In the genomic region with DNA sequence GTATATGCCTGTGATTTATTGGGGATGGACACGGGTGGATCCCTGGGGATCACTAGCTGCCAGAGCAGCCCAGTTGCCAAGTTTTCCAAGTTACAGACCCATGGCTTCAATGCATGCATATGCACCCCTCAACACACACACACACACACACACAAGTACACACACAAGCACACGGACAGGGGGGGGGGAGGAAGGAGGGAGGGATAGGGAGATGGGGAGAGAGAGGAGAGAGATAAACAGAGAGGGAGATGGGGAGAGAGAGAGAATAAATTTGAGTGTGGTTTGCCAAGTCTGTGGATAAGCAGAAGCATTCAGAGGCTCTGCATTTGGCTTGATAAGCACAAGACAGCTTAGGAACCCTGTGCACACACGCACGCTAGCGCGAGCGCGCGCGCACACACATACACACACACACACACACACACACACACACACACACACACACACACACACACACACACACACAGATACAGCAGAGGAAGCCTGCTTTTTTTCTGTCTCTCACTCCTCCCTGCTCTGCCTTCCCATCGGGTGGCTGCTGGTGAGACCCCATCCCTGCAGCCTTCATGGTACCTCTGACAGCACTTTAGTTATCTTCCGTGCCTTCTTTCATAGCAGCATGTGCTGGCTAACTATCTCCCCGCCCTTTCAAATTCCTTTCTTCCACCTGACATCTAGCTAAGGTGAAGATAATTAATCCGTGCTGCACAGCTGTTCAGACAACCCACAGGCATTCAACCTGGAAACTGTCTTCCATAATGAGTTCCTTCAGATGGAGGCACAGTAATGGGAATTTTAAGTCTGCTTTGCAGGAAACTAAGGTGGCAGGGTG, we compare ENCODE assay signal across 10 mouse cellular contexts. TPM values are rescaled to one million over a fixed set of nuclear protein-coding genes. Genes with fewer than 3 reads are reported as not detected.
DNase-seq lines count a peak whose midpoint lies in the region; ATAC-seq and TF ChIP-seq lines count a peak whose summit lies in the region.
"Had no signal": no experiment of that assay in that cellular context is flagged by ENCODE, and none has a peak within 500 bp of the region (broad histone marks: within the 10 kb centered on the region; RNA-seq: fewer than 3 reads in every experiment).

No protein-coding gene starts in this region.

- H3K4me3 ChIP-seq in intestine, embryonic 15.5 days (replicated peaks) = no peak overlapping the region
- no peak overlapping the region for H3K4me3 ChIP-seq in intestine, postnatal 0 days (ENCODE audit: low read depth, low read length)
- H3K4me3 ChIP-seq in hindbrain, postnatal 0 days (ENCODE audit: low read length) = no peak overlapping the region
- H3K4me3 ChIP-seq in neural tube, embryonic 14.5 days (ENCODE audit: low read depth, low read length) = no peak overlapping the region

- H3K9me3 ChIP-seq in intestine, embryonic 15.5 days = no peaks in the 10 kb centered on the region
- H3K9me3 ChIP-seq in intestine, postnatal 0 days (ENCODE audit: control insufficient read depth) = no peaks in the 10 kb centered on the region
- H3K9me3 ChIP-seq in hindbrain, postnatal 0 days (ENCODE audit: low read length) = no peaks in the 10 kb centered on the region
- H3K9me3 ChIP-seq in neural tube, embryonic 14.5 days (ENCODE audit: control insufficient read depth, low read length) = no peaks in the 10 kb centered on the region
- H3K9me3 ChIP-seq: G1E had no signal

- WGBS in intestine, embryonic 15.5 days = 36% methylated on average over 8 of the region's 14 CpGs
- WGBS in intestine, postnatal 0 days = 66% methylated on average over 14 of the region's 14 CpGs
- 51% methylated on average over 13 of the region's 14 CpGs for WGBS in hindbrain, postnatal 0 days
- 63% methylated on average over 14 of the region's 14 CpGs for WGBS in neural tube, embryonic 14.5 days

- H3K27ac ChIP-seq in intestine, embryonic 15.5 days = no peak overlapping the region
- no peak overlapping the region for H3K27ac ChIP-seq in intestine, postnatal 0 days (ENCODE audit: low read depth, low read length)
- H3K27ac ChIP-seq in hindbrain, postnatal 0 days = peak overlapping the region; percentile 20; the same call in 1 of the 2 replicates
- H3K27ac ChIP-seq in neural tube, embryonic 14.5 days (ENCODE audit: low read depth, low read length) = peak overlapping the region; percentile 57

- no peak overlapping the region for H3K4me2 ChIP-seq in intestine, embryonic 15.5 days (replicated peaks)
- no peak overlapping the region for H3K4me2 ChIP-seq in intestine, postnatal 0 days (replicated peaks; ENCODE audit: low read depth)
- H3K4me2 ChIP-seq in hindbrain, postnatal 0 days (ENCODE audit: low read depth, low read length) = no peak overlapping the region
- no peak overlapping the region for H3K4me2 ChIP-seq in neural tube, embryonic 14.5 days (ENCODE audit: low read depth, low read length)

- peak; percentile 61; the same call in 1 of the 2 replicates for ATAC-seq in intestine, embryonic 15.5 days
- no peak for ATAC-seq in intestine, postnatal 0 days
- ATAC-seq in common myeloid progenitor, adult 5-6 weeks (replicated peaks; ENCODE audit: low read depth, poor library complexity, severe bottlenecking) = peak; percentile 90
- peak; percentile 74 for ATAC-seq in hindbrain, postnatal 0 days
- peak; percentile 84 for ATAC-seq in neural tube, embryonic 14.5 days (ENCODE audit: low read depth)

- no peaks in the 10 kb centered on the region for H3K36me3 ChIP-seq in intestine, embryonic 15.5 days
- H3K36me3 ChIP-seq in intestine, postnatal 0 days (ENCODE audit: control insufficient read depth, insufficient read depth) = no peaks in the 10 kb centered on the region
- no peaks in the 10 kb centered on the region for H3K36me3 ChIP-seq in hindbrain, postnatal 0 days (ENCODE audit: insufficient read depth, low read length)
- no peaks in the 10 kb centered on the region for H3K36me3 ChIP-seq in neural tube, embryonic 14.5 days (ENCODE audit: control insufficient read depth, insufficient read depth, low read length)
- H3K36me3 ChIP-seq: G1E had no signal

- TF ChIP-seq CTCF in intestine, postnatal 0 days (IDR thresholded peaks at IDR 0.05; ENCODE audit: low read depth) = no peak
- no peak for TF ChIP-seq CTCF in hindbrain, postnatal 0 days (IDR thresholded peaks at IDR 0.05; ENCODE audit: low read depth)

- DNase-seq in hindbrain, postnatal 0 days (ENCODE audit: low spot score) = peak; percentile 51
- no peak for DNase-seq in urinary bladder, adult 18-20 months (ENCODE audit: low spot score in 2 of 2)
- no peak for DNase-seq in cerebellum, adult 18-20 months
- DNase-seq in cerebellum, postnatal 14 days = no peak
- DNase-seq: lung, postnatal 14 days had no signal

- no peak overlapping the region for H3K9ac ChIP-seq in intestine, embryonic 15.5 days
- no peak overlapping the region for H3K9ac ChIP-seq in intestine, postnatal 0 days (ENCODE audit: low read depth, low read length)
- no peak overlapping the region for H3K9ac ChIP-seq in hindbrain, postnatal 0 days (replicated peaks; ENCODE audit: low read length)
- H3K9ac ChIP-seq in neural tube, embryonic 14.5 days (replicated peaks; ENCODE audit: low read depth, low read length) = no peak overlapping the region

- no peaks in the 10 kb centered on the region for H3K27me3 ChIP-seq in intestine, embryonic 15.5 days (replicated peaks)
- no peaks in the 10 kb centered on the region for H3K27me3 ChIP-seq in intestine, postnatal 0 days (replicated peaks; ENCODE audit: control insufficient read depth, insufficient read depth, low read length)
- H3K27me3 ChIP-seq in hindbrain, postnatal 0 days (ENCODE audit: insufficient read depth, low read length) = no peaks in the 10 kb centered on the region
- no peaks in the 10 kb centered on the region for H3K27me3 ChIP-seq in neural tube, embryonic 14.5 days (ENCODE audit: control insufficient read depth, insufficient read depth, low read length)

- no peaks in the 10 kb centered on the region for H3K4me1 ChIP-seq in intestine, embryonic 15.5 days (replicated peaks)
- no peaks in the 10 kb centered on the region for H3K4me1 ChIP-seq in intestine, postnatal 0 days (replicated peaks; ENCODE audit: control insufficient read depth, insufficient read depth, low read length)
- H3K4me1 ChIP-seq in hindbrain, postnatal 0 days (ENCODE audit: insufficient read depth, low read length) = no peaks in the 10 kb centered on the region
- peaks cover 9% of the 10 kb centered on the region; the same call in 1 of the 2 replicates for H3K4me1 ChIP-seq in neural tube, embryonic 14.5 days (ENCODE audit: control insufficient read depth, insufficient read depth, low read length)

RNA-seq across cellular contexts. Expression of a gene that starts 30.7 kb away (rescaled TPM):
- polyA plus RNA-seq in intestine, embryonic 15.5 days (2015; fragmentation: Nextera tagmentation; extraction: Ambion mirVana) = 1.7 and 1.9 TPM in 2 replicates
- polyA plus RNA-seq in intestine, postnatal 0 days (2015; fragmentation: Nextera tagmentation; extraction: Ambion mirVana) = 0.70 and 0.80 TPM in 2 replicates
- 57.2 and 64.6 TPM in 2 replicates for total RNA-seq in common myeloid progenitor, adult 5-6 weeks (2017)
- 32.9 and 34.8 TPM in 2 replicates for total RNA-seq in hindbrain, postnatal 0 days (2014; rRNA removed)
- polyA plus RNA-seq in hindbrain, postnatal 0 days (2015; fragmentation: Nextera tagmentation; extraction: Ambion mirVana) = 12.5 and 13.1 TPM in 2 replicates
- polyA plus RNA-seq in neural tube, embryonic 14.5 days (2014; fragmentation: Nextera tagmentation; extraction: Ambion mirVana) = 28.1 and 28.6 TPM in 2 replicates
- polyA plus RNA-seq: G1E had no signal

Comparison
In these comparisons a context has a peak if more than half of its experiments do, and no peak if none do; other contexts are left out.
1. H3K27ac ChIP-seq: peak in hindbrain, postnatal 0 days (single experiment) and neural tube, embryonic 14.5 days (single experiment); none in intestine, embryonic 15.5 days (single experiment) and intestine, postnatal 0 days (single experiment).